Mouse (Mus musculus): Measurements from ENCODE around the gene Zmynd8. TPM values are rescaled to one million over a fixed set of nuclear protein-coding genes. Genes with fewer than 3 reads are reported as not detected.

Zmynd8 gene
- polyA plus RNA-seq, 1 experiment from 2014 or later, result 45.3 TPM

DNA sequence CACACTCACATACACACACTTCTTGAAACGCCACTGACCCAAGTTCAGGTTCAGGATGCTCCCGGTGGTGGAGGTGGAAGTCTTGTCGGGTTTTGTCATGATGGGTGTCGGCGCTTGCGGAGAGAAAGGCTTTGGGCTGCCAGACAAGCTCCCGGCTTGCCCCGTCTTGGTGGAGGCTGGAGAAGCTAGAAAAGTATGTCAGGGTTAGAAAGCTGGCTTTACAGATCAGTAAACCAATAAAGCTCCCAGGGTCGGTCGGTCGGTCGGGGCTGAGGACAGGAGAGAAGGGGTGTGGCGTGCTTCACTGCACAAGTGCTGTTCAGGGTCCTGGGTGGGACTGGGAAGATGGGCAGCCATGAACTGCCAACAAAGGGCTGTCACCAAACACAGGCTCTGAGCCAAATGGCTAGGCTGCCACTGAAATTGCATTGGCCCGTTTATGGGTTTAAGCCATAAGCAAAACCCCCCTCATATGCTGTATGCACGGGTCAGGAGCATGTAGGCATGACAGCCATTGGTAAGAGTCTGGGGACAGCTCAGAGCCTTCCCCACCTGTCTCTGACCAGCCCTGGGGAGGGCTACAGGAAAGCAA lies 78.2 kb downstream of the Zmynd8 start:
- Histone ChIP-seq H3K4me3 (replicated peaks; ENCODE audit: low read length) (no peak overlapping the region), H3K27ac (ENCODE audit: low read length) (peak overlapping the region; percentile 71), H3K9me3 (replicated peaks; ENCODE audit: control insufficient read depth, low read length) (no peaks in the 10 kb centered on the region), H3K4me1 (ENCODE audit: control insufficient read depth, insufficient read depth, low read length) (no peaks in the 10 kb centered on the region), H3K27me3 (ENCODE audit: control insufficient read depth, insufficient read depth, low read length) (no peaks in the 10 kb centered on the region), H3K36me3 (ENCODE audit: control insufficient read depth, insufficient read depth, low read length) (no peaks in the 10 kb centered on the region; the same call in 1 of the 2 replicates), H3K4me2 (ENCODE audit: low read depth, low read length) (no peak overlapping the region), H3K9ac (ENCODE audit: low read length) (no peak overlapping the region)
- 62% methylated on average over 15 of the region's 15 CpGs for WGBS
- no peak for ATAC-seq (ENCODE audit: insufficient read depth, low FRiP score)

DNA sequence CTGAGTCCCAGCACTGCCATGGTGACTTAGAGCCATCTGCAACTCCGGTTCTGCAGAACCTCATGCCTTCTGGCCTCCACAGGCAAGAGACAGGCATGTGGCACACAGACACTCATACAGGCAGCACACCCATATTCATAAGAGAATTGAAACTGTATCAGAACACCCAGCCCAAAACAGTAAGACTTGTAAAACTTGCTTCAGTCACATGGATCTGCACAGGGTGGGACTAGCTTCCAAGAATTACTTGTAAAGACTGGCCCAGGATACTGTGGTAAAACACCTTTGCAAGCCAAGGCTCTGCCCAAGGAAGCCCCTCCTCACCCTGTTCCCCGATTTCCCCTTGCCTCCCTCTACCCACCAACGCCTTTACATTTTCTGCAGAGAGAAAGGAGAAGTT lies 78.7 kb downstream of the Zmynd8 start:
- peak overlapping the region; percentile 85 for H3K27ac ChIP-seq (ENCODE audit: low read length)
- H3K27me3 ChIP-seq (ENCODE audit: control insufficient read depth, insufficient read depth, low read length), result no peaks in the 10 kb centered on the region
- H3K9ac ChIP-seq (ENCODE audit: low read length), result no peak overlapping the region
- H3K4me2 ChIP-seq (ENCODE audit: low read depth, low read length), result no peak overlapping the region
- no peaks in the 10 kb centered on the region for H3K9me3 ChIP-seq (replicated peaks; ENCODE audit: control insufficient read depth, low read length)
- peak; percentile 46; the same call in 1 of the 2 replicates for ATAC-seq (ENCODE audit: insufficient read depth, low FRiP score)
- WGBS, result 81% methylated on average over 3 of the region's 3 CpGs
- no peak overlapping the region for H3K4me3 ChIP-seq (replicated peaks; ENCODE audit: low read length)
- H3K4me1 ChIP-seq (ENCODE audit: control insufficient read depth, insufficient read depth, low read length), result no peaks in the 10 kb centered on the region
- no peaks in the 10 kb centered on the region; the same call in 1 of the 2 replicates for H3K36me3 ChIP-seq (ENCODE audit: control insufficient read depth, insufficient read depth, low read length)

DNA sequence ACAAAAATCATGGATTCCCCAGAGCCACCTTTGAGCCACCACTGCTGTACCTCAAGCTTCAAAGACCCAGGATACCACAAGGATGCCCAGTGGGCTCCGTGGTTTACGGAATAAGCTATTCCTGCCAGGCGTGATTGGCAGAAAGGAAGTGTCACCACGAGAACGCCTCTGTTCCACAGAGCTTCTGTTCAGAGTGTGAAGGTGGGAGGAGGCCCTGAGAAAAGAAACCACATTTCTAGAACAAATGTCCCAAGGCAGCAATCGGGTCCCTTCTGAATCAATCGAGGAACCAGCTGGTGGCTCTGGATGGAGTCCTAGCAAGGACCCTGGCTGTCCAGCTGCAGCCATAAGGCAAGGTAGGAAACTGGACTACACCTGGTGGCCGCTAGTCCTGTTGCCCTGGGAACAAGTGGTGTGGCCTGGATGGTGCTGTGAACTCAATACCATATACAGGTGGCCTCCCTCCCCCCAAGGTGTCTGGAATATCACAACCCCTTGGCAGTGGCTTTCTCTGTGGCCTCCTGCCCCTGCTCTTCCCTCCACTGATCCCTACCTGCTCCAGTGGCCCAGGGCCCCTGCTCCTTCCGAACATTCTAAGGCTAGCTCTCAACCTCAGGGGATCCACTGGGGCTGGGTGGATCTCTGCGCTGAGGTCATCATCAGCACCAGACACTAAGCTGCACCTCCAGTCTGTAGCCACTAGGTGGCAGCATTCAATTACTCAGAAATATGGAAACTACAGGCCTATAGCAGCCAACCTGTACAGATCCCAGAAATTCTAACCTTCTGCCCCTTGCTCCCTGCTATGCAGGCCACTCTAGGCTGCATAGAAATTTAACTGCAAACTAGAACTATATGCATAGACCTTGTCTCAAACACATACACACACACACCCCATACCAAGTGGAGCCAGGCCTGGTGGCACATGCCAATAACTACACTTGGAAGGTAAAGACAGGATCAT lies 79.5 kb downstream of the Zmynd8 start:
- Histone ChIP-seq H3K27ac (ENCODE audit: low read length) (peak overlapping the region; percentile 85), H3K27me3 (ENCODE audit: control insufficient read depth, insufficient read depth, low read length) (no peaks in the 10 kb centered on the region), H3K9ac (ENCODE audit: low read length) (no peak overlapping the region), H3K36me3 (ENCODE audit: control insufficient read depth, insufficient read depth, low read length) (no peaks in the 10 kb centered on the region), H3K4me1 (ENCODE audit: control insufficient read depth, insufficient read depth, low read length) (no peaks in the 10 kb centered on the region), H3K4me2 (ENCODE audit: low read depth, low read length) (no peak overlapping the region), H3K4me3 (replicated peaks; ENCODE audit: low read length) (no peak overlapping the region), H3K9me3 (replicated peaks; ENCODE audit: control insufficient read depth, low read length) (no peaks in the 10 kb centered on the region)
- ATAC-seq (ENCODE audit: insufficient read depth, low FRiP score), result peak; percentile 68
- 78% methylated on average over 10 of the region's 10 CpGs for WGBS

DNA sequence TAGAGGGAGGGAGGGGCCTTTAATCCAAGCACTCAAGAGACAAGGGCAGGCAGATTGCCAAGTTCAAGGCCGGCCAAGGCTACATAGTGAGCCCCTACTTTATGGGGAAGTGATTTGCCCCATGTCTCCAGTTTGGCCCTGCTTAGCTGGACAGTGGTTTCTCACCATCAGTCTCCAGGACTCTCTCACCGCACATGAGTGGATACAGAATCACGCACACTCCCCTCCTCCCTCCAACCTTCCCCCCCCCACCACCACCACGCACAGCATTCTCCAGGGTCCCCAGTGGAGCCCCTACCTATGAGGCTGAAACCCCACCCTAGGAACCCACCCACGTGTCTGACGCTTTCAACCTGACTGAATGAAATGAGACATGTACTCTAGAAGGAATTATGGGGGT lies 80.2 kb downstream of the Zmynd8 start:
- Histone ChIP-seq H3K36me3 (ENCODE audit: control insufficient read depth, insufficient read depth, low read length) (peaks cover 5% of the 10 kb centered on the region; the same call in 1 of the 2 replicates), H3K27ac (ENCODE audit: low read length) (no peak overlapping the region), H3K9me3 (replicated peaks; ENCODE audit: control insufficient read depth, low read length) (no peaks in the 10 kb centered on the region), H3K27me3 (ENCODE audit: control insufficient read depth, insufficient read depth, low read length) (no peaks in the 10 kb centered on the region), H3K4me3 (replicated peaks; ENCODE audit: low read length) (no peak overlapping the region), H3K4me2 (ENCODE audit: low read depth, low read length) (no peak overlapping the region), H3K4me1 (ENCODE audit: control insufficient read depth, insufficient read depth, low read length) (no peaks in the 10 kb centered on the region), H3K9ac (ENCODE audit: low read length) (no peak overlapping the region)
- WGBS, result 87% methylated on average over 6 of the region's 6 CpGs
- ATAC-seq (ENCODE audit: insufficient read depth, low FRiP score), result no peak

DNA sequence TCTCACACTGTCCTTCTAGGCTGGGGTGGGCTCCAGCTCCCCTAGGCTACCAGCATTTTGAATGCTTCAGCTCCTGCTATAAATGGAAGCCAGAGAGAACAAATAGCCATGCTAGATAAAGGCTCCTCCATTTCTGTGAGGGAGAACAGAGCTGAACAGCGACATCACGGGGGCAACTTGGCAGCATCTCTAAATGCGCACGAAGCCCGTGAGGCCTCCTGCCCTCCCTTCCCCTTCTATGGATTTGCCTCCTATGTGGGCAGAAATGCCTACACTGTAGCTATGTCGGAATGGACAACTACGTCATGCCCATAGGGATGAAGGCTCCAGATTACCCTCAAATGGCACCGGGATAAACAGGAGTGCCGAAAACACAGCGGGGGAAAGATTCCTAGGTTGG lies 81.4 kb downstream of the Zmynd8 start:
- H3K4me1 ChIP-seq (ENCODE audit: control insufficient read depth, insufficient read depth, low read length), result no peaks in the 10 kb centered on the region
- H3K9ac ChIP-seq (ENCODE audit: low read length), result no peak overlapping the region
- H3K4me2 ChIP-seq (ENCODE audit: low read depth, low read length), result no peak overlapping the region
- no peaks in the 10 kb centered on the region for H3K27me3 ChIP-seq (ENCODE audit: control insufficient read depth, insufficient read depth, low read length)
- 91% methylated on average over 10 of the region's 10 CpGs for WGBS
- no peak for ATAC-seq (ENCODE audit: insufficient read depth, low FRiP score)
- peaks cover 11% of the 10 kb centered on the region for H3K36me3 ChIP-seq (ENCODE audit: control insufficient read depth, insufficient read depth, low read length)
- H3K4me3 ChIP-seq (replicated peaks; ENCODE audit: low read length), result no peak overlapping the region
- H3K27ac ChIP-seq (ENCODE audit: low read length), result no peak overlapping the region
- H3K9me3 ChIP-seq (replicated peaks; ENCODE audit: control insufficient read depth, low read length), result no peaks in the 10 kb centered on the region

DNA sequence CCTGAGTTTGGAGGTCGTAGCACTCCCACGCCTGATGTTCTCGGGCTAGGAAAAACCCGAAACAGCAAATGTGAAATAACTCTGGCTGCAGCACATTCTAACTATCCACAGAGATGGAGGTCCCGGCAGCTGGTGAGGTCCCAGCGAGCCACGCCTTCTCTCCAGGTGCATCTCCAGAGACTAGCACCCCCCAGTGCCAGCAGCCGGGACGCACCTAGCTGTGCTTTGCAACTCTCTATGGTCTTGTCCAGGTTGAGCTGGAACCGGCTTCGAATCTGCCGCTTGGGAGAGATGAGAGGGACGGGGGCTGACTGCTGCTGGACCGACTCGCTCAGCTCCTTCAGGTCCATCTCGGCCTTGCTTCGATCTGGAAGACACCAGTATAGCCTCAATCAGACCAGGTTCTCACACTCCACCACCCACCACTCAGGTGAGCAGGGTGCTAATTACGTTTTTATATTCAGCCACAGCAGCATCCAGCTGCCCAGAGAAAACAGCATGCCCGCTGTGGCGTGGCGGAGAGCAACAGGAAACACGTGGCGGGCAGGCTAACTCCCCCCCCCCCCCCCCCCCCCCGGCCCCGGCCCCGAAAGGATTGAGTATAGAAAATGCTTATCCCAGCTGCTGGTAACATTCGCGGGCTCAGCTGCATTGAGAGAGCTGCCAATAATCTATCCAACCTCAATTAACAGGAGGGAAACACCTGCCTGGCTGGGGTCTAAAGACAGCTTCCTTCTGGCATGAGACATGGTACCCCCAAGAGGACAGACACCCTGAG lies 83.5 kb downstream of the Zmynd8 start:
- H3K4me2 ChIP-seq (ENCODE audit: low read depth, low read length), result no peak overlapping the region
- H3K4me1 ChIP-seq (ENCODE audit: control insufficient read depth, insufficient read depth, low read length), result no peaks in the 10 kb centered on the region
- H3K27ac ChIP-seq (ENCODE audit: low read length), result no peak overlapping the region
- H3K27me3 ChIP-seq (ENCODE audit: control insufficient read depth, insufficient read depth, low read length), result no peaks in the 10 kb centered on the region
- WGBS, result 84% methylated on average over 27 of the region's 28 CpGs
- no peak overlapping the region for H3K9ac ChIP-seq (ENCODE audit: low read length)
- no peaks in the 10 kb centered on the region for H3K9me3 ChIP-seq (replicated peaks; ENCODE audit: control insufficient read depth, low read length)
- ATAC-seq (ENCODE audit: insufficient read depth, low FRiP score), result no peak
- peaks cover 20% of the 10 kb centered on the region for H3K36me3 ChIP-seq (ENCODE audit: control insufficient read depth, insufficient read depth, low read length)
- H3K4me3 ChIP-seq (replicated peaks; ENCODE audit: low read length), result no peak overlapping the region

DNA sequence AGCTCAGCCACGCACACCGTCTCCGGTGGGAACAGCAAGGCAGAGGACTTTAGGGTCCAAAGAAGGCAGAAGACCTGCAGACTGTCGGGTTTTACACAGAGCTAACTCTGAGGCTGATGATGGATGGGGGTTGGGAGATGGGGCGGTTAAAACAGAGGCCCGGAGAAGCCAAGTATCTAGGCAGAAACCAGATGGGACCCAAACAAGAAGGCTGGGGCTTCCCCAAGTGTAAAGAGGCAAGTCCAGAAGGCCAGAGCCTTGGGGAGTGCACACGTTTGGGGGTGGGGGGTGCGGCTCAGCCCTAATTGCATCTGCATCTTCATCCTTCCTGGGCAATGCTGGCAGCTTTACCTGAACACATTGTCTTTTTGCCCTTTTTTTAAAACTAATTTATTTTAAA lies 85.9 kb downstream of the Zmynd8 start:
- ATAC-seq (ENCODE audit: insufficient read depth, low FRiP score), result no peak
- Histone ChIP-seq H3K9ac (ENCODE audit: low read length) (no peak overlapping the region), H3K36me3 (ENCODE audit: control insufficient read depth, insufficient read depth, low read length) (peaks cover 32% of the 10 kb centered on the region), H3K4me2 (ENCODE audit: low read depth, low read length) (no peak overlapping the region), H3K9me3 (replicated peaks; ENCODE audit: control insufficient read depth, low read length) (no peaks in the 10 kb centered on the region), H3K27ac (ENCODE audit: low read length) (no peak overlapping the region), H3K27me3 (ENCODE audit: control insufficient read depth, insufficient read depth, low read length) (no peaks in the 10 kb centered on the region), H3K4me3 (replicated peaks; ENCODE audit: low read length) (no peak overlapping the region), H3K4me1 (ENCODE audit: control insufficient read depth, insufficient read depth, low read length) (no peaks in the 10 kb centered on the region)
- 71% methylated on average over 8 of the region's 8 CpGs for WGBS

DNA sequence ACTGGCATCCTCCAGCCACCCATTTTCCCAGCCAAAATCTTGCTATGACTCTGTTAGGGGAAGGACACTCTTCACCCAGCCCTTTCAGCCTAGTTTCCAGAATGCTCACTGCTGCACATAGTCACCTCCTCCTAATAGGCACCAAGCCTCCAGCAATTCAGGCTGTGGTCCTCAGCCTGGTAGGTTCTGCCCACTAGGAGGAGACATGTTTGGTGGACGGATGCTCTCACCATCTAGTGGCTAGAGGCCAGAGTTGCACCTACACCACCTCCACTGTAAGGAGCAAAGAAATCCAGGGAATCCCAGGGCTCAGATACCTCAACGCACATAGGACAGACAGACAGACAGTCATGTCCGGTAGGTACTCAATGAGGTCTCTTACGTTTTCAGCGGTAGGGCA lies 87.3 kb downstream of the Zmynd8 start:
- H3K4me3 ChIP-seq (replicated peaks; ENCODE audit: low read length), result no peak overlapping the region
- WGBS, result 53% methylated on average over 5 of the region's 5 CpGs
- H3K27ac ChIP-seq (ENCODE audit: low read length), result no peak overlapping the region
- H3K9ac ChIP-seq (ENCODE audit: low read length), result no peak overlapping the region
- H3K4me2 ChIP-seq (ENCODE audit: low read depth, low read length), result no peak overlapping the region
- no peaks in the 10 kb centered on the region for H3K4me1 ChIP-seq (ENCODE audit: control insufficient read depth, insufficient read depth, low read length)
- H3K36me3 ChIP-seq (ENCODE audit: control insufficient read depth, insufficient read depth, low read length), result peaks cover 41% of the 10 kb centered on the region
- no peaks in the 10 kb centered on the region for H3K27me3 ChIP-seq (ENCODE audit: control insufficient read depth, insufficient read depth, low read length)
- ATAC-seq (ENCODE audit: insufficient read depth, low FRiP score), result no peak
- H3K9me3 ChIP-seq (replicated peaks; ENCODE audit: control insufficient read depth, low read length), result no peaks in the 10 kb centered on the region
